Mouse (Mus musculus) left cerebral cortex, adult 9 months (tissue): ENCODE measurements around the gene Usp25.

ENCODE experiments used
- DNase-seq, 2 experiments: peaks; one replicate each; pipeline ENCODE4 v3.0.0; 2022; ENCODE audit warnings: low spot score in 2 of 2

Usp25 gene

DNA sequence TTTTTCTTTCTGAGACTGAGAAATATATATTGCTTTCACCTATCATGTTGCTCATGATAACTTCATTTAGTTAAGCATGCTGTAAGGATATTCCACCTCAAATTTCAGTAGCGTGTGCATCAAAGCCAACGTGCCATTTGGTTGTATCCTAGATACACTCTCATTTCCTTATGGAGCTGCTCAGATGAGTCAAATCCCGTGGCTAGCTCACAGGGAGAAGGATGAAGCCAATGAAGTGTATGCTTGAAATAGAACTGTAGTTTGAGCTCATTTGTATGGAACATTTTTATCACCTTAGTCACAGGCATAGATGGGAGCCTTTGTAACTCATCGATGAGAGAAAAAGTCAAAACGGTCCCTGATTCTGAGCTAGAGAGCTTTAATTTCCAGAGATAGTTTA lies 20.8 kb downstream of the Usp25 start:
- DNase-seq, result peak in 1 of 2 experiments; percentile 40

DNA sequence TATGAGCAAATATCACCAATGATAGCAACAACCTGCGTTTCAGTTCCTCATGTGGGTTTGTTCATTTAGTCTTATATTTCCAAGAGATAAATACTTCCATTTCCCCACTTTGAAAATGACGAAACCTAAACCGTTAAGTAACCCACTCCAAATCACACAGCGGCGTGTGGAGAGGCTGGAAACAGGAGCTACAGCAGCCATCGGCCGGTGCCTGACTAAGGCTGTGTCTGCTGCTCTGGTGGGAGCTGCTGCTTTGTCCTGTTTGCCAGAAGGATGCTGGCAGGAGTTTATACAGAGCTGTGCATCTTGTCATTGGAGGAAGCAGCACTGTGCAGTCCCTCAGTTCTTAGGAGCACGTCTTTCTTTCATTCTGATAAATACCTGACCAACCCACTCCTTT lies 21.2 kb downstream of the Usp25 start:
- DNase-seq, result no peak

DNA sequence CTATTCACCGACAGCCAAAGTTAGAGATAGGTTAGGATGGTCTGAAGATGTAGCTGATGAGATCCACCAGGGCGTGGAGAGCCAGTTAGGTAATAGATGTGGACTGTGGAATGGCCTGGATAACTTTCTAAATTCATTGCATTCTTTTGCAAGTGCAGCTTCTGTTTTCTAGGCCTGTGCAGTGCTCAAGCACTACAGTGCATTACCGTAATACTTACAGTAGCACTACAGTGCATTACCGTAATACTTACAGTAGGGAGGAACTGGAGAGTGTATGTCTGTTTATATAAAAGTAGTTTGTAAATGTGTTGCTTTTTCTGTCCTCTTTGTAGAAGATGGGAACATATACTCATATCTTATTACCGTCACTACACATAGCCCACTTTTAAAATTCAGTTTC lies 28.1 kb downstream of the Usp25 start:
- no peak for DNase-seq

DNA sequence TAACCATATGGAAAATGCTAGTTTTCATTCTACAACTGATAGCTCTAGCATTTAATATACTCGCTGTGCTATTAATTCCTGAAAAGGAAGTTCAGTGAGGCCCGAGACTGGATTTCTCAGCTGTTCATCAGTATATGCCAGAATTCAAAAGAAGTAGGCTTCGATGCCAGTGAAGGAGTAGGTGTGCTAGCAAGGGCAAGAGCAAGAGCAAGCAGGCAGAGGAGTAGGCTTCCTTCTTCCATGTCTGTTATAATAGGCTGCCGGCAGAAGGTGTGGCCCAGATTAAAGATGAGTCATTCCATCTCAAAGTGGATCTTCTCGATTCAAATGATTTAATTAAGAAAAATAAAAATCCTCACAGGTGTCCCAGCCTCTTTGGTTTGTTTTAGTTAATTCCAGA lies 30.0 kb downstream of the Usp25 start:
- DNase-seq, result no peak

DNA sequence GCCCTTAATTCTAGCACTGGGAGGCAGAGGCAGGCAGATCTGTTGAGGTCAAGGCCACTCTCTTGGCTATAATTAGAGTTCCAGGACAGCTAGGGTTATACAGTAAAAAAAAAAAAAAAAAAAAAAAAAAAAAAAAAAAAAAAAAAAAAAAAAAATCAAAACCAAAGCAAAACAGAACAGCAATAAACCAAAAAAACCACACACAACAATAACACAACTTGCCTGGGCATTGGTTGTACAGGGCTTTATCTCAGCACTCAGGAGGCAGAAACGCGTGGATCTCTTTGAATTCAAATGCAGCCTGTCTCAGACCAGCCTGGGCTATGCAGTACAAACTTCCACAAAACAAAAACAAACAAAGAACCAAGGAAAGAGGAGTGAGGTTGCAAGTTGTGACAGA lies 40.7 kb downstream of the Usp25 start:
- DNase-seq, result no peak

DNA sequence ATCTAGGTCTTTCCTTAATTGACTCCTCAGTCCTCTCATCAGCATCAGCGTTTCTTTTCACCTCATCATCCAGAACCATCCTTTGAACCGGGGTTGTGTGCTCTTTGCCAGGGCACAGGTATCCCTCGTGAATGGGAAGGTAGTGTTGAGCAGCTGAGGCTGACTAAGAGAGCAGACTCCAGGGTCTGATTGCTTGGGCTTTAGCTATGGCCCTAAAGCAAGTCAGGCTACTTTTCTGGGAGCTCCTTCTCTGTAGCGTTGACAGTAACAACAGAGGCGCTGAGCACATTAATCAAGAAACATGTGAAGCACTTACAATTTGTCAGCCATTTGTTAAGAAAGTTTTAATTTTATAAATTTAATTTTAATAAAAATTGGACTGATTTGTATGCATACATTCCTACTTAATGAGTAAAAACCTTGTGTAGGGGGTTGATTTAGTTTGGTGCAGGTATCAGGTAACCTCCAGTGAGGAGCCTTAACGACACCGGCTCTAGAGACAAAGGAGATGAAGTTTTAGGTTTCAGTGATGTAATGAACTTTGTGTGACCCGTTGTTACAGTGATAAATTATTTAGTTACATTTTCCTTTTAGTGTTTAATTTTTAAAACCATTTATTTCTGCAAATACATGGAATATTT lies 42.1 kb downstream of the Usp25 start:
- no peak for DNase-seq

DNA sequence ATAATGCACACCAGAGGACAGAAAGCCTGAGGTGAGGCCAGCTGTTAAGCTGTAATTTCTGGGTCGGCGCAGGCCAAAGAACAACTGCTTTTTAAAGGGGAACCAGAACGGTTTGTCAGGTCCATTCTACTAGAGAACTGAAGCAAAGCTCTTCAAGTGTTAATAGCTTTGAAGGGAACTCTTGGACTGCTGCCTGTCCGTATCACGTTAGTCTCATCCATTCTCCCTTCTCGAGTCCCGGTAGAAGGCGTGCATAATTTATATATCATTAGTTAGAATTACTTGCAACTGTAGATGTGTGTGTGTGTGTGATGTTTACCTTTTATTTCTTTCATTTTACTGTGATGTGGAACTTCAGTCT lies 42.6 kb downstream of the Usp25 start:
- no peak for DNase-seq

DNA sequence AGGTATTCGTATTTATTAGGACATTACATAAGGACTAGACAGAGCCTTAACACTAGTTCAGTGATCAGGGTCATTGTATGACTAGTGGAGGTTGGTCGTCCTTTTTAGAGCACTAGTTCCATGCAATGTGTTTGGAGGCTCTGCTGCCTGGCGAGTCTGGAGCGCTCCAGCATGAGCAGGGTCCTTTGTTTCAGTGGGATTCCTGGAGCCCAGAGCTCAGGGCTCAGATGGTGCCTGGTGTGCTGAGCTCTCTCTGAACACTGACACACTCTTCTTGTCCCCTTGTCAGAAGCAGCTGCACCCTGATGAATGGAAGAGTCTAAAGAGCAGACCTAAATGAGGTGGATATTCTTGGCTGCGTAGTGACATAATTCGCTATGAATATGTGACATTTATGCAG lies 45.1 kb downstream of the Usp25 start:
- DNase-seq, result no peak

DNA sequence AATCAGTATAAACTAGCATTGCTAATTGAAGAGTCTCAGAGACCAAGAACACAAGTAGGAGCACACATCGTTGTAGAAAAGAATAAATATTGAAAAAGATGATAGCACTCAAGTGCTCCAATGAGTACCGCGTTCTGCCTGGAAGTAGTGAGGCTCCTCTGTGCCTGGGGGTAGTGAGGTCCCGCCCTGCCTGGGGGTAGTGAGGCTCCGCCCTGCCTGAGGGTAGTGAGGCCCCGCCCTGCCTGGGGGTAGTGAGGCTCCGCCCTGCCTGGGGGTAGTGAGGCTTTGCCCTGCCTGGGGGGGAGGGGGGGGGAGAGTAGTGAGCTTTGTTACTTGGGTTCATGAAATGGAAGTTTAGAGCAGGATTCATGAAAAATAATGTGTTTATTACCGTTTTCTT lies 46.7 kb downstream of the Usp25 start:
- DNase-seq, result no peak

DNA sequence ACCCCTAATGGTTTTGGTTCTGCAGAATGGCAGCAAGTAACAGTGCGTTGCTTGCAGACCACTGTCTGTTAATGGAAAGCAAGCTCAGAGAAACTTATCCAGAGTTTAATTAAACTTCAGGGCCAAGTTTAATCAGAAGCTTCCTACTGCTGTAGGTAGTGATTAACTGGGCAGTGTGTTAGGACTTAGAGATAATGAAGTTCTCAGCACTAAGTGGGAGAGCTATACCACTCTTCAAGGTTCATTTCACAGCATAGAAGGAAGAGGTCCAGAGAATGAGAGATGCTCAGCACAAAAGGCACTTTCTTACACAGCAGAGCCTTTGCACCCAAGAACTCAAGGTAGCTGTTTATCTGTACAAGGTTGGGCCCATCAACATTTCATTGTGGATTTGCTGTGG lies 50.4 kb downstream of the Usp25 start:
- no peak for DNase-seq

DNA sequence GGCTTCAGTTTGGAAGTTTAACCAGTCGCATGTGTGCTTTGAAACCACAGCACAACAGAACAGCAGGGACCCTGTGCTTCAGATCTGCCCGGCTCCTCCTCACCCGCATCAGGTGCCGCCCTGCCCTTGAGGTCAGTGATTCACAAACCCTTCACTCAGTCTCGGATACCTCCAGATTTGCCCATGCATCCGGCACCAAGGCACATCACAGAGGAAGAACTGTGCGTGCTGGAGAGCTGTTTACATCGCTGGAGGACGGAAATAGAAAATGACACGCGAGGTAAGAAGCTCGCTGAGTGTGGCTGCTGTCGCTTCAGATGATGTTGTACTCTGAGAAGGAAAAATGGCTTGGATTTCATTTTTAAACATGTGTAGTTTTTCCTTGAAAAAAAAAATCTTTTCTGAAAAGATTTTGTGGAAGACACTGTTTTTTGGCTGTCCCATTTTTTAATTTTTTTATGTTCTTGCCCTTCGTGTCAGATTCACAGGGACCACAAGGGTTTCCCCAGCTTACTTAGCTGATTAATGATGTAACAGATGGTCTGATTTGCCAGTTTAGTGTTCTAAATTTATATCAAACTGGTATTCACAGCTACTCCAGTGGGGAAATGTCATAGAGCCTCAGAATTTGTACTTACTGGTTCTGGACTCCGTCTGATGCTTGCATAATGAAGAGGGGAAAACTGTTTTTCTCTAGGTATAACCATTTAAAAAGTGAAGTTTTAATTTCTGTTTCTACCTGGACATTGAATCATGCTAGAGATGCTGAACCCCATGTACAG lies 63.6 kb downstream of the Usp25 start:
- peak in 1 of 2 experiments; percentile 62 for DNase-seq

DNA sequence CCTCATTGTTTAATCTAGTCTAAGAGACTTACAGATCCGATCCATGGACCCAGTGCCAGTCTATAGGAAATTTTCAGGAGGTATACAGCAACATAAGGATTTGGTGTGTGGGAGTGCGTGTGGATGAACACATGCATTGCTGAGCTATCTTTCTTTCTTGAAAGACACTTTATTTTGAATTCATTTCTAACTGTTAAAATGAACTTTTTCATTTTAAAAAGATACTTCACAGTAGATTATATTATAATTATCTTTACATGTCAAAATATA lies 64.2 kb downstream of the Usp25 start:
- peak in 1 of 2 experiments; percentile 39 for DNase-seq

DNA sequence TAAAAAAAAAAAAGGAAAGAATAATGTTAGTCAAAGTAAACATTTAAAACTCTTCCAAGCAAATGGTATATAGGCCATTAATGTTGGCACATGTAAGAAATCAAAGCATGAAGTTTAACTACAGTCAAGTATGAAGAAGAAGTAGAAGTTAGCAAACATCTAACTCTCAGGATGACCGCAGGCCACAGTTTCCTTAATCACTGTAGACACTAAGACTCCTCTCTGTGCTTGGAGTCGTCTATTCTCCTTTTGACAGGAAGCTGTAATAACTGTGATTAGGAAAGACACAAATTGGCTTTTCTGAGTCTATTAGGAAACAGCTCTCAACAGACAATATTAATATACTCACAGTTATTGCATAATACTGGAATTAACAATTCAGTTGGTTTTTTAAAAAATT lies 70.6 kb downstream of the Usp25 start:
- no peak for DNase-seq

DNA sequence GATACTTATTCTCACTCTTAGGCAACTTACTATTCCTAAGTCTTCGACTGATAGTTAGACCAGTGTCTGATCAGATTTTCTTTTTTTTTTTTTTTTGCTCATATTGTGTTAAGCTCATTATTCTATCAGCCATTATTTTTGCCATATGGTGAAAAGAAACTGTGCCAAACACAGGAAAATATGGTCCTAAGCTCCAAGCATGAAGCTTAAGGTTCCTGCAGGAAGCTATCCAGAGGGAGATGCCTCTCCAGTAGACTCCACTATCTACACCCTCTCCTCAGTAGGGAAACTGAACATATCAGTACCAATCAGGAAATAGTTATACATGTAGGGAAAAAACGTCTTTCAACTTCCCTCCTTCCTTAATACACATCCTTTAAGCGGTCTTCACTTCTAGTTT lies 76.3 kb downstream of the Usp25 start:
- no peak for DNase-seq

DNA sequence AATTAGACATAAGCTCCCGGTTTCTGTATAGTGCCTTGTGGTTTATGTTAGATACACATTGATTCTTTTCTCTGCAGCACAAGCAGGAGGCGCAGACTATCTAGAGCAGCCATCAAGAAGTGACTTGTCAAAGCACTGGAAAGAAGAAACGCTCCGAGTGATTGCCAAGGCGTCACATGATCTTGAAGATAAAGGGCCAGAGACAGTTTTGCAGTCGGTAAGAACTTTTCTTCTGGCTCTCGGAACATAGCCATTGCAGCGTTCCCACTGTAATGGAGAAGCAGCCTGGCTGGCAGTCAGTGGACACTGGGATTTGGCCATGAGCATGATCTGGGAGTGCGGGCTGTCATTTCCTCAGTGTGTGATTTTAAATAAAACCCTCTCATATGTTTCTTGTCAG lies 80.0 kb downstream of the Usp25 start:
- no peak for DNase-seq

DNA sequence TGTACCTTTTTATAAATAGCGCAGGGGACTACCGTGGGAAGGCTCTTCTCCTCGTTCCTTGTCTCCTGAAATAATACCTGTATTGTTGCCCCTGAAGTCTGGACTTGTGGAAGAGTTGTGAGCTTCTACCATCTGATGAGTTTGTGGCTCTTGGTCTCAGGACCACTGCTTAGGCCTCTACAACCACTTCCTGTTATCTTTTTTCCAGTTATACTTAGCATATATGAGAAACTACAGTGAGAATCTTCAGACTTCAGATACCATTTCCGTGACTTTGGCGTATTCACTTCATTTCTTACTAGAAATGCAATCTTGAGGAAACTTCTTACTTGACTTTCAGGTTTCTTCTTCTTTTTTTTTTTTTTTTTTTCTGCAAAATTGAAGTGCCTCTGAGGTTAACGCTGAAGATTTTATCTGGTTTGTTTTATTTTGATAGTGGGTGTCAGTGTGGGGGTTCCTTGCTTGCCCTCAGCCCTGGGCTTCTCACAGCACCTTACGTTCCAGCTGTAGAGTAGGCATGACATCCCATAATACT lies 81.6 kb downstream of the Usp25 start:
- no peak for DNase-seq

DNA sequence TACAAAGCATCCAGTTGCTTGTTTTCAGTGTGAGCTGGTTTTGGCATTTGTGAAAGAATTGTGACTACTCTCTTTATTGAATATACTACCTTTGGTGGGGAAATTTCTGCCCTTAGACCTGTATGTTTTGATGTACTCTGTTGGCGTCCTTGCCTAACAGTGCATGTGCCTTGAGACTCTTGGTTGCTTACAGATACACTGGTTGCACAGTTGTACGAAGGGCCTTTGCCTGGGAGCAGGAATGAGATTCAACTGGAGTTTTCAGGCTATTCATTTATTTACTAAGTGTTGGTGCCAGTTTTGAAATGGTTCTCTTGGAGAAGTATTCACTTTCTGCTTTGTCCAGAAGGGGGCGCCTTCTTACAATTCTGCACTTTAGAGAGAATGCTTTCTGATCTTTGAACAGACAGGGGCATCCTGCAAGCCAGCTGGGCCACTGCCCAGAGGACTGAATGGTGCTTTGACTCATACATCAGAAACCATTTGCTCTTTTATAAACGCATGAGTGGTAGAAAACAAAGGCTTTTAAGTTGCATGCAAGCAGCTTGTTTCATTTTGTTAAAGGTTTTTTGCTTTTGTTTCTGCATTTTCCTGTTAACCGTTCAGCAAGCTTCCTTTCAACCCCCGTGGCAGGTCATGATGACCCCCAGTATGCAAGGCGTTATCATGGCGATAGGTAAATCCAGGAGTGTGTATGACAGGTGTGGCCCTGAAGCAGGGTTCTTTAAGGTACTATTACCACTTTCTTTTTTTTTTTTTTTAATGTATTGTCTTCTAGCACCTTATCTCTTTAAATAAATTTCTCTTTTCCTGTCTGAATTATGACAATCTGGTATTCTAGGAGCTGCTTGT lies 85.7 kb downstream of the Usp25 start:
- DNase-seq, result peak; percentile 57 to 89

DNA sequence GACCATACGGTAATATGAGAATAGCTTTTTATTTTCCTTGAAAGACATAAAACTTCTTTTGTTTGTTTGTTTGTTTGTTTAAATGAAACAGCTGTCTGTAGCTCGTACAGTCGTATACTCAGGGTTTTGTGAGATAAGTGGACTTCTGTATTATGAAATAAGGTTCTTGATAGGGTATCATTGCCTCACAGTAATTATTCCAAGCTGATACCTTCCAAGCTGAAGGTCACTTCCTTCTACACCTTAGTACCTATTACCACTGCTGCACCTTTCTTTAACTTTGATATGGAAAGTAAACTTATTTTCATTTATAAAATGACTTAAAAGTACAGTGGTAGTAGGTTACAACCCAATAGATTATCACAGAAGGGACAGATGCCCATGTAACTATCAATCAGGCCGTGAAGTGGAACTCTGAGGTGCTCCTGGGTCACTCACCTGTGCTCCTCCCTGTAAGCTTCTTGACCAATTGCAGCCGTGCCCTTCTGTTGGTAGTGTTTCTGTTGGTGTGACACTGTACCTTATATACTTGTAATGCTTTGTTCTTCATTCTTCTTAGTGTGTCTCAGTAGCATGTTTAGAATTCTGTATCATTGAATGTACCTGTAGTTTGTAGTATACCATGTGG lies 90.2 kb downstream of the Usp25 start:
- peak in 1 of 2 experiments; percentile 0 for DNase-seq

DNA sequence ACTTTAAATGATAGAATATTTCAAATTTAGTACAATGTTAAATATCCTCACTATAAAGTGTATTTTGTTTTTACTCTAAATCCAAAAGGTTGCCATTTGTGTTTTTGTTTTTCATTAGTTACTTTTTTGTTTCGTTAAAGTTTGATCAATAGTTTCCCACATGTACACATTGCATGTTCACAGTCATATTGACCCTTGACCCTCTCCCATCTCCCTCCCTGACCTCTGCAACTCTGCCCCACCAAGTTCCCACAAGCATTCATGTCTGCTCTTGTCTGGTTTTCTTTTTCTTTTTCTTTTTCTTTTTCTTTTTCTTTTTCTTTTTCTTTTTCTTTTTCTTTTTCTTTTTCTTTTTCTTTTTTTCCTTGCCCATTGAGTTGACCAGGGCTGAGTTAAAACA lies 97.8 kb downstream of the Usp25 start:
- DNase-seq, result no peak

DNA sequence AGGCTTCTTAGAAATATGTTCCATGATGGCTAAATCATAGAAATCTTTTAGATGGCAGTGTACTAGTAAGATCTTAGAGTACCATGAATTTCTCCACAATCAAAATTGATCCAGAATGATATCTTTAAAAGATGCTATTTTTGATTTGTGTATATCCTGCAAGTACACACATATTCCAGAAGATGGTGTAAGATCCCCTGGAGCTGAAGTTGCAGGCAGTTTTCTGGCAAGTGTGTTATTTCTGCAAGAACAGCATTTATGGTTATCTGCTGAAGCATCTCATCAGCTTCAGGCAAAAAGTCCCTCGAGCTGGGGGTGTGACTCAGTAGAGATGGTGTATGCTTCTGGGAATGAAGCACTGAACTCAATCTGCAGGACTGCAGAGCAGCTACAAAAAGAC lies 112.4 kb downstream of the Usp25 start:
- DNase-seq, result no peak

DNA sequence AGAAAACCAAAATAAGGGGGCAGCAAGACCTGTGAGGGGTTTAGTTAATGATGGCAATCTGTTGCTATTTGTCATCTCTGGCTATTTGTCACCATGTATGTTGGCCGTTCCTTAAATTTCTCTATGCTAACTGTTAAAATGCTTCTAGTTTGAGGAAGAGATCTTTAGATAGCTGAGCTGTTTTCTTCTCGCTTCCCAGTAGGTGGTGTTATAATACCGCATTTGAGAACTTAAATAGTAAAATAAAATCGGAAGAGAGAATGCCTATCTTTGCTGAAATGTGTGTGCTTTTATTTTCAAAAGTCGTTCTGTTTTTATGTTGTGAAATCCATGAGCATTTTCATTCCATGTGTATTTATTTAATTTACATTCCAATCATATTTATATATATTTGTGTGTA lies 115.2 kb downstream of the Usp25 start:
- no peak for DNase-seq

DNA sequence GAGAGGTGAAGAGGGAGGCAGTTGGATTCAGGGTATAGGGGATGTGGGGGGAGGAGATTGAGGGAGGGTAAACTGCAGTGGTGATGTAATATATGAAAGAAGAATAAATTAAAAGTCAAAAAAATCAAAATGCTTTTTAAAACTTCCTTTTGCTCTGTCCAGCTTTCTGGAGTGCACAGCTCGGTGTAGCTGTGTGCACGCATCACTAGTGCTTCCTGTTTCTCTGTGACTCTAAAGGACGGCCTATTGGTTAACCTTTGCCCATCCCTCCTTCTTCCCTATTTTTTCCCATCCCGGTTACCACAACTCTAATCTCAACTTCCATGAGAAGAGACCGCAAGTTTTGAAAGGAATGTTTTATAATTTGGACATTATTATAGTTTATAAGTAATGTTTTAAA lies 119.5 kb downstream of the Usp25 start:
- DNase-seq, result no peak
